Mouse (Mus musculus) heart, embryonic 12.5 days (tissue): ENCODE data around the gene Tac2. TPM values are rescaled to one million over a fixed set of nuclear protein-coding genes. Genes with fewer than 3 reads are reported as not detected.

Experiments used
- ATAC-seq: fragments of 200-750 bp; cut with Nextera tagmentation; 2 replicates; pipeline ENCODE4 v1.8.0; 2017; ENCODE audit warnings: moderate TSS enrichment, moderate library complexity; ENCODE audit not compliant: insufficient number of reproducible peaks, low FRiP score
- H3K27ac ChIP-seq: fragments of 300-500 bp; sonication (generic); 2 replicates; pipeline ENCODE4 v1.5.1; 2016; ENCODE audit warnings: mild to moderate bottlenecking, moderate library complexity; ENCODE audit not compliant: poor library complexity, severe bottlenecking
- H3K27me3 ChIP-seq: fragments of 300-500 bp; sonication (generic); replicated peaks from 2 replicates; pipeline ENCODE4 v1.6.1; 2016; ENCODE audit warnings: mild to moderate bottlenecking, moderate library complexity
- H3K36me3 ChIP-seq: fragments of 300-500 bp; sonication (generic); 2 replicates; pipeline ENCODE4 v1.6.1; 2016; ENCODE audit warnings: mild to moderate bottlenecking, moderate library complexity
- H3K4me1 ChIP-seq: fragments of 300-500 bp; sonication (generic); replicated peaks from 2 replicates; pipeline ENCODE4 v1.6.1; 2016; ENCODE audit warnings: mild to moderate bottlenecking
- H3K4me2 ChIP-seq: fragments of 300-500 bp; sonication (generic); 2 replicates; pipeline ENCODE4 v1.6.1; 2016; ENCODE audit warnings: mild to moderate bottlenecking, moderate library complexity
- H3K4me3 ChIP-seq: fragments of 300-500 bp; sonication (generic); 2 replicates; pipeline ENCODE4 v1.5.1; 2016; ENCODE audit warnings: mild to moderate bottlenecking
- H3K9ac ChIP-seq: fragments of 300-500 bp; sonication (generic); 2 replicates; pipeline ENCODE4 v1.6.1; 2016; ENCODE audit warnings: mild to moderate bottlenecking, moderate library complexity
- H3K9me3 ChIP-seq: fragments of 300-500 bp; sonication (generic); replicated peaks from 2 replicates; pipeline ENCODE4 v1.6.1; 2016; ENCODE audit warnings: mild to moderate bottlenecking, moderate library complexity
- WGBS: fragments of 180-500 bp; shearing (Covaris S2); methylation state at CpG from one replicate; pipeline ENCODE4 v1.1.7; 2016; 5-methylcytosine and 5-hydroxymethylcytosine counted together
- polyA plus RNA-seq: library from polyadenylated mRNA; unstranded; fragments of >200 nt; fragmentation: Nextera tagmentation; extraction: Ambion mirVana; gene quantifications from 2 replicates; pipeline ENCODE4 v1.2.1, GENCODE M21; 2016

The Tac2 gene
- polyA plus RNA-seq = 4.4 and 16.9 TPM in 2 replicates

- peaks cover 65% of the 10 kb centered on the region for H3K27me3 ChIP-seq
- no peak within 1 kb of the TSS for H3K9ac ChIP-seq
- H3K4me2 ChIP-seq = no peak within 1 kb of the TSS
- ATAC-seq = no peak
- peaks cover 19% of the 10 kb centered on the region for H3K4me1 ChIP-seq
- WGBS = 72% methylated on average over 3 of the region's 3 CpGs
- H3K9me3 ChIP-seq = no peaks in the 10 kb centered on the region
- H3K27ac ChIP-seq = no peak within 1 kb of the TSS
- no peaks in the 10 kb centered on the region for H3K36me3 ChIP-seq
- H3K4me3 ChIP-seq = no peak within 1 kb of the TSS
These were observed at the start of gene Tac2 for GRCm38 (mm10) chr10:127724178-127724577. TSS of gene Tac2 (plus strand) at chr10:127724478.

GRCm38 (mm10) chr10:127674794-127675522 lies 49.3 kb upstream of the Tac2 start:
- 79% methylated on average over 8 of the region's 8 CpGs for WGBS
- no peak for ATAC-seq
- Histone ChIP-seq H3K36me3 (no peaks in the 10 kb centered on the region), H3K9ac (no peak overlapping the region; the same call in 1 of the 2 replicates), H3K4me1 (peaks cover 9% of the 10 kb centered on the region), H3K4me2 (no peak overlapping the region), H3K27me3 (no peaks in the 10 kb centered on the region), H3K27ac (peak overlapping the region; percentile 64; the same call in 1 of the 2 replicates), H3K9me3 (no peaks in the 10 kb centered on the region), H3K4me3 (no peak overlapping the region)

GRCm38 (mm10) chr10:127675859-127676398 lies 48.3 kb upstream of the Tac2 start:
- H3K4me2 ChIP-seq = peak overlapping the region; percentile 98
- H3K9ac ChIP-seq = peak overlapping the region; percentile 60; the same call in 1 of the 2 replicates
- ATAC-seq = no peak
- no peaks in the 10 kb centered on the region for H3K9me3 ChIP-seq
- no peaks in the 10 kb centered on the region for H3K36me3 ChIP-seq
- peak overlapping the region; percentile 71 for H3K4me3 ChIP-seq
- H3K27ac ChIP-seq = no peak overlapping the region
- H3K27me3 ChIP-seq = no peaks in the 10 kb centered on the region
- peaks cover 9% of the 10 kb centered on the region for H3K4me1 ChIP-seq
- WGBS = 48% methylated on average over 5 of the region's 5 CpGs

- no peaks in the 10 kb centered on the region for H3K36me3 ChIP-seq
- H3K4me1 ChIP-seq = peaks cover 9% of the 10 kb centered on the region
- H3K4me2 ChIP-seq = peak overlapping the region; percentile 98
- H3K27me3 ChIP-seq = no peaks in the 10 kb centered on the region
- peak overlapping the region; percentile 20; the same call in 1 of the 2 replicates for H3K27ac ChIP-seq
- peak overlapping the region; percentile 76 for H3K9ac ChIP-seq
- peak; percentile 97 for ATAC-seq
- WGBS = under 1% methylated on average over 71 of the region's 71 CpGs
- no peaks in the 10 kb centered on the region for H3K9me3 ChIP-seq
- H3K4me3 ChIP-seq = peak overlapping the region; percentile 71
These were observed 47.4 kb upstream of the Tac2 start for GRCm38 (mm10) chr10:127676691-127677548.

- H3K4me1 ChIP-seq = peaks cover 9% of the 10 kb centered on the region
- no peaks in the 10 kb centered on the region for H3K9me3 ChIP-seq
- H3K4me3 ChIP-seq = peak overlapping the region; percentile 71
- no peaks in the 10 kb centered on the region for H3K27me3 ChIP-seq
- peak overlapping the region; percentile 98 for H3K4me2 ChIP-seq
- peak overlapping the region; percentile 32; the same call in 1 of the 2 replicates for H3K27ac ChIP-seq
- no peaks in the 10 kb centered on the region for H3K36me3 ChIP-seq
- no peak for ATAC-seq
- peak overlapping the region; percentile 76 for H3K9ac ChIP-seq
- WGBS = 7% methylated on average over 14 of the region's 14 CpGs
These were observed 46.5 kb upstream of the Tac2 start for GRCm38 (mm10) chr10:127677591-127678336.

- Histone ChIP-seq H3K4me2 (no peak overlapping the region), H3K27me3 (no peaks in the 10 kb centered on the region), H3K4me1 (peaks cover 9% of the 10 kb centered on the region), H3K36me3 (no peaks in the 10 kb centered on the region), H3K27ac (no peak overlapping the region), H3K9me3 (no peaks in the 10 kb centered on the region), H3K4me3 (no peak overlapping the region), H3K9ac (peak overlapping the region; percentile 36; the same call in 1 of the 2 replicates)
- ATAC-seq = no peak
- 90% methylated on average over 1 of the region's 1 CpGs for WGBS
These were observed 45.1 kb upstream of the Tac2 start for GRCm38 (mm10) chr10:127679208-127679607.

- 87% methylated on average over 3 of the region's 3 CpGs for WGBS
- no peak overlapping the region for H3K4me2 ChIP-seq
- peaks cover 9% of the 10 kb centered on the region for H3K4me1 ChIP-seq
- no peaks in the 10 kb centered on the region for H3K27me3 ChIP-seq
- H3K4me3 ChIP-seq = no peak overlapping the region
- H3K36me3 ChIP-seq = no peaks in the 10 kb centered on the region
- H3K27ac ChIP-seq = no peak overlapping the region
- no peaks in the 10 kb centered on the region for H3K9me3 ChIP-seq
- no peak overlapping the region for H3K9ac ChIP-seq
- ATAC-seq = no peak
These were observed 44.4 kb upstream of the Tac2 start for GRCm38 (mm10) chr10:127679881-127680280.

- no peaks in the 10 kb centered on the region for H3K36me3 ChIP-seq
- ATAC-seq = no peak
- no peak overlapping the region for H3K4me3 ChIP-seq
- no peaks in the 10 kb centered on the region for H3K27me3 ChIP-seq
- H3K9ac ChIP-seq = no peak overlapping the region
- WGBS = 79% methylated on average over 6 of the region's 6 CpGs
- no peak overlapping the region for H3K4me2 ChIP-seq
- H3K9me3 ChIP-seq = no peaks in the 10 kb centered on the region
- peaks cover 18% of the 10 kb centered on the region for H3K4me1 ChIP-seq
- no peak overlapping the region for H3K27ac ChIP-seq
These were observed 41.4 kb upstream of the Tac2 start for GRCm38 (mm10) chr10:127682886-127683285.

GRCm38 (mm10) chr10:127691053-127691452 lies 33.2 kb upstream of the Tac2 start:
- WGBS = 16% methylated on average over 1 of the region's 1 CpGs
- H3K4me2 ChIP-seq = no peak overlapping the region
- H3K9ac ChIP-seq = no peak overlapping the region
- ATAC-seq = no peak
- peaks cover 5% of the 10 kb centered on the region for H3K4me1 ChIP-seq
- no peaks in the 10 kb centered on the region for H3K9me3 ChIP-seq
- H3K36me3 ChIP-seq = peaks cover 41% of the 10 kb centered on the region
- no peak overlapping the region for H3K27ac ChIP-seq
- H3K4me3 ChIP-seq = no peak overlapping the region
- H3K27me3 ChIP-seq = no peaks in the 10 kb centered on the region

- H3K4me1 ChIP-seq = no peaks in the 10 kb centered on the region
- no peaks in the 10 kb centered on the region for H3K27me3 ChIP-seq
- 52% methylated on average over 2 of the region's 2 CpGs for WGBS
- no peaks in the 10 kb centered on the region for H3K9me3 ChIP-seq
- ATAC-seq = no peak
- H3K36me3 ChIP-seq = peaks cover 60% of the 10 kb centered on the region
- no peak overlapping the region for H3K4me3 ChIP-seq
- no peak overlapping the region for H3K27ac ChIP-seq
- no peak overlapping the region for H3K4me2 ChIP-seq
- H3K9ac ChIP-seq = no peak overlapping the region
These were observed 29.6 kb upstream of the Tac2 start for GRCm38 (mm10) chr10:127694636-127695035.
